Mouse (Mus musculus): ENCODE results near the gene Rab22a.

GRCm38 (mm10) chr2:173659926-173660684 is 545 bp downstream of the Rab22a start:
- TF ChIP-seq CHD2 (IDR thresholded peaks at IDR 0.05; ENCODE audit: low read depth, low read length) (no peak), ZC3H11A (IDR thresholded peaks at IDR 0.05; ENCODE audit: borderline replicate concordance, low read depth, low read length) (no peak), HCFC1 (IDR thresholded peaks at IDR 0.05; ENCODE audit: borderline replicate concordance, insufficient read depth, low read length) (no peak)

Measured in ES-E14 (cell line).